Mouse (Mus musculus): ENCODE data around the gene Sapcd2. TPM values are rescaled to one million over a fixed set of nuclear protein-coding genes. Genes with fewer than 3 reads are reported as not detected.

The Sapcd2 gene
- polyA plus RNA-seq, 1 experiment from 2014 or later: 11.1 TPM

GRCm38 (mm10) chr2:25356208-25357079 lies 15.7 kb upstream of the Sapcd2 start, which contains the start of gene Dpp7:
Gene Dpp7 (minus strand): TSS chr2:25356359.
- H3K4me3 ChIP-seq: peak within 1 kb of the TSS; percentile 50
- ATAC-seq (replicated peaks): peak; percentile 79
- H3K9ac ChIP-seq: peak within 1 kb of the TSS; percentile 40
- peaks cover 4% of the 10 kb centered on the region for H3K36me3 ChIP-seq (replicated peaks)
- peaks cover 25% of the 10 kb centered on the region for H3K4me1 ChIP-seq
- no peaks in the 10 kb centered on the region for H3K27me3 ChIP-seq (replicated peaks)
- no peak within 1 kb of the TSS for H3K27ac ChIP-seq
- WGBS: 7% methylated on average over 13 of the region's 13 CpGs
- peak within 1 kb of the TSS; percentile 74 for H3K4me2 ChIP-seq
- no peaks in the 10 kb centered on the region for H3K9me3 ChIP-seq

- WGBS: 81% methylated on average over 4 of the region's 4 CpGs
- H3K4me2 ChIP-seq: no peak overlapping the region
- no peak for ATAC-seq (replicated peaks)
- no peaks in the 10 kb centered on the region for H3K9me3 ChIP-seq
- H3K4me1 ChIP-seq: peaks cover 25% of the 10 kb centered on the region
- no peaks in the 10 kb centered on the region for H3K36me3 ChIP-seq (replicated peaks)
- no peak overlapping the region for H3K9ac ChIP-seq
- no peak overlapping the region for H3K4me3 ChIP-seq
- no peak overlapping the region for H3K27ac ChIP-seq
- peaks cover 14% of the 10 kb centered on the region for H3K27me3 ChIP-seq (replicated peaks)
These were observed 12.3 kb upstream of the Sapcd2 start for GRCm38 (mm10) chr2:25359848-25360247.

GRCm38 (mm10) chr2:25363478-25364178 lies 8.5 kb upstream of the Sapcd2 start:
- H3K27ac ChIP-seq: no peak overlapping the region
- no peak for ATAC-seq (replicated peaks)
- WGBS: 73% methylated on average over 13 of the region's 13 CpGs
- no peak overlapping the region for H3K9ac ChIP-seq
- H3K36me3 ChIP-seq (replicated peaks): no peaks in the 10 kb centered on the region
- no peaks in the 10 kb centered on the region for H3K9me3 ChIP-seq
- H3K4me2 ChIP-seq: no peak overlapping the region
- no peak overlapping the region for H3K4me3 ChIP-seq
- peaks cover 10% of the 10 kb centered on the region for H3K4me1 ChIP-seq
- H3K27me3 ChIP-seq (replicated peaks): peaks cover 33% of the 10 kb centered on the region

- no peak overlapping the region for H3K4me3 ChIP-seq
- peaks cover 36% of the 10 kb centered on the region for H3K27me3 ChIP-seq (replicated peaks)
- no peak for ATAC-seq (replicated peaks)
- peak overlapping the region; percentile 100; the same call in 1 of the 2 replicates for H3K4me2 ChIP-seq
- H3K9me3 ChIP-seq: no peaks in the 10 kb centered on the region
- WGBS: 88% methylated on average over 4 of the region's 4 CpGs
- H3K9ac ChIP-seq: no peak overlapping the region
- no peaks in the 10 kb centered on the region for H3K36me3 ChIP-seq (replicated peaks)
- H3K27ac ChIP-seq: no peak overlapping the region
- peaks cover 10% of the 10 kb centered on the region for H3K4me1 ChIP-seq
These were observed 7.8 kb upstream of the Sapcd2 start for GRCm38 (mm10) chr2:25364313-25364712.

GRCm38 (mm10) chr2:25364761-25365090 lies 7.4 kb upstream of the Sapcd2 start:
- peak overlapping the region; percentile 100 for H3K4me2 ChIP-seq
- WGBS: 34% methylated on average over 9 of the region's 9 CpGs
- H3K9me3 ChIP-seq: no peaks in the 10 kb centered on the region
- peak overlapping the region; percentile 57 for H3K4me3 ChIP-seq
- peak overlapping the region; percentile 63; the same call in 1 of the 2 replicates for H3K9ac ChIP-seq
- H3K4me1 ChIP-seq: peaks cover 10% of the 10 kb centered on the region
- peak; percentile 34; the same call in 1 of the 2 replicates for ATAC-seq (replicated peaks)
- no peaks in the 10 kb centered on the region for H3K36me3 ChIP-seq (replicated peaks)
- H3K27me3 ChIP-seq (replicated peaks): peaks cover 36% of the 10 kb centered on the region
- no peak overlapping the region for H3K27ac ChIP-seq

- Histone ChIP-seq H3K27ac (0 out of 2 replicates have a peak within 1 kb of the TSS, but pooled peaks have one; percentile 38), H3K4me3 (peak within 1 kb of the TSS; percentile 57), H3K9ac (peak within 1 kb of the TSS; percentile 63), H3K4me1 (peaks cover 10% of the 10 kb centered on the region), H3K36me3 (replicated peaks) (no peaks in the 10 kb centered on the region), H3K9me3 (no peaks in the 10 kb centered on the region), H3K4me2 (peak within 1 kb of the TSS; percentile 100), H3K27me3 (replicated peaks) (peaks cover 36% of the 10 kb centered on the region)
- peak; percentile 77 for ATAC-seq (replicated peaks)
- WGBS: under 1% methylated on average over 54 of the region's 54 CpGs
These were observed 6.9 kb upstream of the Sapcd2 start, which contains the start of gene Uap1l1 for GRCm38 (mm10) chr2:25365091-25365761. Gene Uap1l1 (minus strand): TSS chr2:25365682.

GRCm38 (mm10) chr2:25369996-25370395 lies 2.1 kb upstream of the Sapcd2 start:
- no peaks in the 10 kb centered on the region for H3K36me3 ChIP-seq (replicated peaks)
- no peak overlapping the region for H3K4me3 ChIP-seq
- H3K27me3 ChIP-seq (replicated peaks): peaks cover 21% of the 10 kb centered on the region
- H3K27ac ChIP-seq: no peak overlapping the region
- WGBS: 80% methylated on average over 3 of the region's 3 CpGs
- ATAC-seq (replicated peaks): no peak
- H3K4me2 ChIP-seq: no peak overlapping the region
- no peak overlapping the region for H3K9ac ChIP-seq
- peaks cover 28% of the 10 kb centered on the region for H3K4me1 ChIP-seq
- no peaks in the 10 kb centered on the region for H3K9me3 ChIP-seq

GRCm38 (mm10) chr2:25372644-25373391 lies 697 bp downstream of the Sapcd2 start:
- H3K4me3 ChIP-seq: peak overlapping the region; percentile 54
- H3K9ac ChIP-seq: peak overlapping the region; percentile 51
- 0 out of 2 replicates have a peak, but pooled peaks have one; percentile 16 for ATAC-seq (replicated peaks)
- peaks cover 4% of the 10 kb centered on the region; the same call in 1 of the 2 replicates for H3K27me3 ChIP-seq (replicated peaks)
- no peaks in the 10 kb centered on the region for H3K9me3 ChIP-seq
- no peak overlapping the region for H3K27ac ChIP-seq
- no peaks in the 10 kb centered on the region for H3K36me3 ChIP-seq (replicated peaks)
- H3K4me1 ChIP-seq: peaks cover 21% of the 10 kb centered on the region
- 2% methylated on average over 42 of the region's 42 CpGs for WGBS
- H3K4me2 ChIP-seq: peak overlapping the region; percentile 96

- 0 out of 2 replicates have a peak overlapping the region, but pooled peaks have one; percentile 51 for H3K9ac ChIP-seq
These were observed 1.3 kb downstream of the Sapcd2 start for GRCm38 (mm10) chr2:25373431-25373830.

GRCm38 (mm10) chr2:25376589-25376988 lies 4.5 kb downstream of the Sapcd2 start:
- ATAC-seq (replicated peaks): no peak
- no peak overlapping the region for H3K9ac ChIP-seq
- H3K4me2 ChIP-seq: no peak overlapping the region
- no peaks in the 10 kb centered on the region for H3K36me3 ChIP-seq (replicated peaks)
- H3K4me1 ChIP-seq: peaks cover 19% of the 10 kb centered on the region
- H3K4me3 ChIP-seq: no peak overlapping the region
- H3K27ac ChIP-seq: no peak overlapping the region
- H3K27me3 ChIP-seq (replicated peaks): no peaks in the 10 kb centered on the region
- H3K9me3 ChIP-seq: no peaks in the 10 kb centered on the region
- 61% methylated on average over 4 of the region's 4 CpGs for WGBS

More at GRCm38 (mm10) chr2:25373431-25373830, 1.3 kb downstream of the Sapcd2 start:
- Histone ChIP-seq H3K4me2 (peak overlapping the region; percentile 96), H3K27ac (no peak overlapping the region), H3K4me1 (peaks cover 21% of the 10 kb centered on the region), H3K4me3 (peak overlapping the region; percentile 54), H3K9me3 (no peaks in the 10 kb centered on the region), H3K27me3 (replicated peaks) (peaks cover 4% of the 10 kb centered on the region; the same call in 1 of the 2 replicates), H3K36me3 (replicated peaks) (no peaks in the 10 kb centered on the region)
- ATAC-seq (replicated peaks): no peak
- WGBS: 9% methylated on average over 2 of the region's 2 CpGs

GRCm38 (mm10) chr2:25384492-25384891 lies 12.4 kb downstream of the Sapcd2 start:
- Histone ChIP-seq H3K9ac (no peak overlapping the region), H3K4me3 (no peak overlapping the region), H3K36me3 (replicated peaks) (no peaks in the 10 kb centered on the region), H3K4me2 (no peak overlapping the region), H3K27ac (no peak overlapping the region), H3K4me1 (no peaks in the 10 kb centered on the region), H3K27me3 (replicated peaks) (no peaks in the 10 kb centered on the region), H3K9me3 (no peaks in the 10 kb centered on the region)
- no peak for ATAC-seq (replicated peaks)
- WGBS: 83% methylated on average over 5 of the region's 5 CpGs
